Comparison of ENCODE assay signal across 20 mouse cellular contexts in the genomic region with DNA sequence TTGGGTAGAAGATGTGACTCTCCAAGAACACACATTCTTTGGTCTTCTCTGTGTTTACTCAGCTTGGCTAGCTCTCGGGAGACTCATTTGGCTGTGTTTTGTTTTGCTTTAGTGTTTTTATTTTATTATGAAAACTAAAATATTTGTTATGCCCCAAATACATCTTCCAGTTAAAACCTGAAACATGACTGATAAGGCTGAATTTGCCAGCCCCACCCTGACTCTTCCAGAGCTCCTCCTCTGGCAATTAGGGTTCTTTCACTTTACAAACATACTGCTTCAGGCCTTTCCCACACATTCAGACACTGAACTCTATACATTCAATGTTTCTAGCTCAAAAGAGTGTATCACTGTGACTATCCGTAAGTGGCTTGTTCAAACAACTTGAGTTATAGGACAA. TPM values are rescaled to one million over a fixed set of nuclear protein-coding genes. Genes with fewer than 3 reads are reported as not detected.
DNase-seq lines count a peak whose midpoint lies in the region; ATAC-seq and TF ChIP-seq lines count a peak whose summit lies in the region.
"Had no signal": no experiment of that assay in that cellular context is flagged by ENCODE, and none has a peak within 500 bp of the region (broad histone marks: within the 10 kb centered on the region; RNA-seq: fewer than 3 reads in every experiment).

No protein-coding gene starts in this region.

- intact Hi-C loops in heart, postnatal 14 days (cut with DNase I): no loop called here

- H3K36me3 ChIP-seq in MEL (ENCODE audit: control insufficient read depth in 1 of 2, insufficient read depth in 2 of 2, low read length in 2 of 2): peaks cover 2 to 30% of the 10 kb centered on the region in 2 experiments; a peak in 2 of 4 replicates
- H3K36me3 ChIP-seq in liver, embryonic 11.5 days (ENCODE audit: control insufficient read depth, insufficient read depth, low read length): peaks cover 19% of the 10 kb centered on the region; the same call in 1 of the 2 replicates
- peaks cover 17% of the 10 kb centered on the region; the same call in 1 of the 2 replicates for H3K36me3 ChIP-seq in liver, embryonic 15.5 days (replicated peaks)
- peaks cover 5% of the 10 kb centered on the region; the same call in 1 of the 2 replicates for H3K36me3 ChIP-seq in hindbrain, embryonic 11.5 days (ENCODE audit: control insufficient read depth, insufficient read depth, low read length)

- peak overlapping the region; percentile 34; the same call in 1 of the 2 replicates for H3K27ac ChIP-seq in MEL (ENCODE audit: control insufficient read depth, low read depth, low read length)
- no peak overlapping the region for H3K27ac ChIP-seq in liver, embryonic 11.5 days (ENCODE audit: low read depth, low read length)
- H3K27ac ChIP-seq in liver, embryonic 15.5 days (replicated peaks): peak overlapping the region; percentile 58; the same call in 1 of the 2 replicates
- H3K27ac ChIP-seq in hindbrain, embryonic 11.5 days (ENCODE audit: low read depth, low read length): no peak overlapping the region
- H3K27ac ChIP-seq: embryonic facial prominence, embryonic 10.5 days; forebrain, embryonic 12.5 days; heart, embryonic 13.5 days; hindbrain, embryonic 14.5 days; intestine, embryonic 15.5 days had no signal

- no peaks in the 10 kb centered on the region; the same call in 1 of the 2 replicates for H3K79me2 ChIP-seq in MEL (ENCODE audit: control insufficient read depth, insufficient read depth, low read length, poor library complexity)

- DNase-seq in MEL (ENCODE audit: low read depth, low spot score): peak; percentile 56
- peak; percentile 46 for DNase-seq in c-Kit-positive CD71-positive TER-119-positive erythroid progenitor cells, embryonic 14.5 days (ENCODE audit: low spot score)
- DNase-seq in liver, embryonic 11.5 days (ENCODE audit: low spot score): no peak
- no peak for DNase-seq in kidney, adult 18-20 months
- DNase-seq in hindbrain, embryonic 11.5 days (ENCODE audit: low spot score): no peak
- DNase-seq in heart, postnatal 14 days: no peak
- DNase-seq: adrenal gland, postnatal 10 days; cerebellum, adult 18-20 months; cerebellum, postnatal 10 days; gastrocnemius, postnatal 10 days had no signal

- H3K4me2 ChIP-seq in liver, embryonic 11.5 days: peak overlapping the region; percentile 21
- H3K4me2 ChIP-seq in liver, embryonic 15.5 days: peak overlapping the region; percentile 32; the same call in 1 of the 2 replicates
- H3K4me2 ChIP-seq in hindbrain, embryonic 11.5 days (replicated peaks; ENCODE audit: low read depth, low read length): no peak overlapping the region
- H3K4me2 ChIP-seq: forebrain, embryonic 12.5 days; heart, embryonic 13.5 days; hindbrain, embryonic 14.5 days; intestine, embryonic 15.5 days had no signal

- H3K4me1 ChIP-seq in MEL (ENCODE audit: control insufficient read depth in 1 of 2, insufficient read depth in 2 of 2, low read length in 2 of 2): peaks cover 11 to 23% of the 10 kb centered on the region in 2 experiments
- peaks cover 21% of the 10 kb centered on the region for H3K4me1 ChIP-seq in liver, embryonic 11.5 days (replicated peaks; ENCODE audit: control insufficient read depth, insufficient read depth, low read length)
- peaks cover 41% of the 10 kb centered on the region for H3K4me1 ChIP-seq in liver, embryonic 15.5 days (replicated peaks)
- H3K4me1 ChIP-seq in hindbrain, embryonic 11.5 days (replicated peaks; ENCODE audit: control insufficient read depth, insufficient read depth, low read length): no peaks in the 10 kb centered on the region

- no peak for TF ChIP-seq POLR2A in MEL (IDR thresholded peaks at IDR 0.05; ENCODE audit: control insufficient read depth in 1 of 2, insufficient read depth in 1 of 2, low read depth in 1 of 2, low read length in 2 of 2, poor library complexity in 1 of 2)

- WGBS in liver, embryonic 11.5 days: 86% methylated on average over 2 of the region's 2 CpGs
- WGBS in liver, embryonic 15.5 days (ENCODE audit: insufficient replicate concordance): 52% methylated on average over 2 of the region's 2 CpGs
- WGBS in hindbrain, embryonic 11.5 days: 92% methylated on average over 2 of the region's 2 CpGs

- no peak for ATAC-seq in liver, embryonic 11.5 days (replicated peaks; ENCODE audit: low FRiP score)
- ATAC-seq in liver, embryonic 15.5 days (ENCODE audit: insufficient read depth): no peak
- ATAC-seq in hindbrain, embryonic 11.5 days (ENCODE audit: low FRiP score): no peak
- ATAC-seq: forebrain, embryonic 16.5 days; intestine, embryonic 15.5 days had no signal

- no peak for TF ChIP-seq CTCF in MEL (IDR thresholded peaks at IDR 0.05 in 2 of 3, conservative IDR thresholded peaks at IDR 0.05 in 1 of 3; ENCODE audit: control insufficient read depth in 1 of 3, insufficient read depth in 1 of 3, low read depth in 2 of 3, low read length in 3 of 3, poor library complexity in 1 of 3, severe bottlenecking in 1 of 3)

- TF ChIP-seq EP300 in MEL (IDR thresholded peaks at IDR 0.05; ENCODE audit: low read depth in 1 of 2, low read length in 2 of 2): no peak; a peak in 1 of 4 replicates

- H3K9me3 ChIP-seq in MEL (replicated peaks; ENCODE audit: insufficient read depth, low read length): no peaks in the 10 kb centered on the region
- no peaks in the 10 kb centered on the region for H3K9me3 ChIP-seq in liver, embryonic 11.5 days (ENCODE audit: control insufficient read depth, low read length)
- no peaks in the 10 kb centered on the region for H3K9me3 ChIP-seq in liver, embryonic 15.5 days (replicated peaks)
- H3K9me3 ChIP-seq in hindbrain, embryonic 11.5 days (ENCODE audit: control insufficient read depth, low read length): no peaks in the 10 kb centered on the region
- H3K9me3 ChIP-seq: embryonic facial prominence, embryonic 10.5 days; forebrain, embryonic 12.5 days; heart, embryonic 13.5 days; intestine, embryonic 15.5 days had no signal

- peak overlapping the region in 1 of 2 experiments; percentile 23; a peak in 2 of 4 replicates for H3K4me3 ChIP-seq in MEL (ENCODE audit: control insufficient read depth in 1 of 2, insufficient read depth in 1 of 2, low read depth in 2 of 2, low read length in 2 of 2)
- H3K4me3 ChIP-seq in liver, embryonic 11.5 days (ENCODE audit: low read depth, low read length): no peak overlapping the region
- H3K4me3 ChIP-seq in liver, embryonic 15.5 days (replicated peaks): no peak overlapping the region
- no peak overlapping the region for H3K4me3 ChIP-seq in hindbrain, embryonic 11.5 days (ENCODE audit: low read depth, low read length)
- H3K4me3 ChIP-seq: embryonic facial prominence, embryonic 10.5 days; forebrain, embryonic 12.5 days; heart, embryonic 13.5 days; intestine, embryonic 15.5 days had no signal

- TF ChIP-seq RAD21 in MEL (IDR thresholded peaks at IDR 0.05; ENCODE audit: low read depth, low read length): no peak

- H3K27me3 ChIP-seq in MEL (ENCODE audit: control insufficient read depth in 1 of 2, insufficient read depth in 2 of 2, low read length in 2 of 2): no peaks in the 10 kb centered on the region
- no peaks in the 10 kb centered on the region for H3K27me3 ChIP-seq in liver, embryonic 11.5 days (replicated peaks; ENCODE audit: control insufficient read depth, insufficient read depth, low read length)
- no peaks in the 10 kb centered on the region for H3K27me3 ChIP-seq in liver, embryonic 15.5 days
- no peaks in the 10 kb centered on the region for H3K27me3 ChIP-seq in hindbrain, embryonic 11.5 days (ENCODE audit: control insufficient read depth, insufficient read depth, low read length)
- H3K27me3 ChIP-seq: CH12.LX; forebrain, embryonic 12.5 days; heart, embryonic 13.5 days; intestine, embryonic 15.5 days had no signal

- peak overlapping the region; percentile 25 for H3K9ac ChIP-seq in MEL (ENCODE audit: control insufficient read depth, low read depth, low read length, poor library complexity, severe bottlenecking)
- H3K9ac ChIP-seq in liver, embryonic 11.5 days (ENCODE audit: low read depth, low read length): no peak overlapping the region
- no peak overlapping the region for H3K9ac ChIP-seq in liver, embryonic 15.5 days
- H3K9ac ChIP-seq in hindbrain, embryonic 11.5 days (ENCODE audit: low read depth, low read length): no peak overlapping the region
- H3K9ac ChIP-seq: forebrain, embryonic 12.5 days; heart, embryonic 13.5 days; hindbrain, embryonic 14.5 days; intestine, embryonic 15.5 days had no signal

TF ChIP-seq in MEL, 35 proteins besides CTCF, POLR2A, EP300 and RAD21:
- TF ChIP-seq GATA1 (IDR thresholded peaks at IDR 0.05; ENCODE audit: low read depth, low read length) (peak; percentile 69), UBTF (IDR thresholded peaks at IDR 0.05; ENCODE audit: borderline replicate concordance, insufficient read depth, low read depth, low read length) (no peak), MAFK (IDR thresholded peaks at IDR 0.05; ENCODE audit: borderline replicate concordance, low read depth, low read length) (no peak), MYB (IDR thresholded peaks at IDR 0.05; ENCODE audit: low read depth, low read length) (no peak)

RNA-seq across cellular contexts. Expression of a gene that starts 4.7 kb away (rescaled TPM):
- 29.0 and 35.1 TPM in 2 replicates for total RNA-seq in MEL (2012; rRNA removed)
- 10 to 100 TPM in 1 of 2 experiments, not detected in 1; 30.7 TPM for polyA plus RNA-seq in MEL (2012; ENCODE audit: insufficient read depth in 1 of 2, insufficient read length in 2 of 2, low read depth in 1 of 2, low replicate concordance in 2 of 2, missing spikeins in 1 of 2)
- 15.4 and 15.7 TPM in 2 replicates for polyA plus RNA-seq in liver, embryonic 11.5 days (2014; fragmentation: Nextera tagmentation; extraction: Ambion mirVana)
- polyA plus RNA-seq in liver, embryonic 15.5 days (2015; fragmentation: Nextera tagmentation; extraction: Ambion mirVana): 5.9 and 6.3 TPM in 2 replicates
- polyA plus RNA-seq in hindbrain, embryonic 11.5 days (2014; fragmentation: Nextera tagmentation; extraction: Ambion mirVana): 42.3 and 44.9 TPM in 2 replicates
- total RNA-seq in heart, postnatal 14 days (2021): 1 to 10 TPM; 6.4 to 7.0 TPM

RNA-seq across cellular contexts. Expression of a gene that starts 36.5 kb away (rescaled TPM):
- not detected in 2 replicates for total RNA-seq in MEL (2012; rRNA removed)
- polyA plus RNA-seq in MEL (2012; ENCODE audit: insufficient read depth in 1 of 2, insufficient read length in 2 of 2, low read depth in 1 of 2, low replicate concordance in 2 of 2, missing spikeins in 1 of 2): under 1 TPM in 1 of 2 experiments, not detected in 1; 0.08 TPM
- not detected in 2 replicates for polyA plus RNA-seq in liver, embryonic 11.5 days (2014; fragmentation: Nextera tagmentation; extraction: Ambion mirVana)
- polyA plus RNA-seq in liver, embryonic 15.5 days (2015; fragmentation: Nextera tagmentation; extraction: Ambion mirVana): not detected in 2 replicates
- 0.09 TPM in 1 of 2 replicates, not detected in the other for polyA plus RNA-seq in hindbrain, embryonic 11.5 days (2014; fragmentation: Nextera tagmentation; extraction: Ambion mirVana)
- not detected for total RNA-seq in heart, postnatal 14 days (2021)
- total RNA-seq: gastrocnemius, postnatal 10 days; hematopoietic stem cell, adult 5-6 weeks had no signal
- polyA plus RNA-seq: embryonic facial prominence, embryonic 10.5 days; forebrain, embryonic 12.5 days; forebrain, embryonic 16.5 days; heart, postnatal 0 days; hindbrain, embryonic 14.5 days had no signal

Comparison
In these comparisons a context has a peak if more than half of its experiments do, and no peak if none do; other contexts are left out.
1. H3K27ac ChIP-seq: peak in MEL (single experiment) and liver, embryonic 15.5 days (single experiment); none in liver, embryonic 11.5 days (single experiment) and hindbrain, embryonic 11.5 days (single experiment).
2. DNase-seq: peak in MEL (single experiment) and c-Kit-positive CD71-positive TER-119-positive erythroid progenitor cells, embryonic 14.5 days (single experiment); none in liver, embryonic 11.5 days (single experiment), kidney, adult 18-20 months (single experiment), hindbrain, embryonic 11.5 days (single experiment) and heart, postnatal 14 days (0 of 2).